Mouse (Mus musculus): ENCODE results near the gene Dlst.

Dlst gene

DNA sequence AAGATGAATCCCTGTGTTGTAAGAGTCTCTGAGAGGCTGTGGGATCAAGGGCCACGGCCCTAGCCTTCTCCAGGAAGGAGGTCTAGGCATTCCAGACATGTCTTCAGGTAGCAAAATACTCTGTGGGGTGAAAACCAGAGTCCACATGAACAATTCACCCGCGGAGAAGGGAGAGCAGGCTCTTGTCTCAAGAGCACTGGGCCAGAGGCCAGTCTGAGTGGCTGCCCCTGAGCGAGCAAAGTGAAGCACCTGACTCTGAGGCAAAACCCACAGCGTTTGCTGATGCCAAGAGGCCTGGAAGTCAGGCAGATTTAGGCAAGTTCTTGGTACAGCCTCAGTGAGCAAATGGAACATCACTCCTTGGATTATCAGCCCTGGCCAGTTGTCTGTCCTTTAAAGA lies 73.5 kb downstream of the Dlst start:
- Histone ChIP-seq H3K9me3 (ENCODE audit: low read length) (no peaks in the 10 kb centered on the region; the same call in 1 of the 2 replicates), H3K4me1 (replicated peaks; ENCODE audit: low read depth, low read length) (peaks cover 8% of the 10 kb centered on the region), H3K4me3 (replicated peaks; ENCODE audit: low read length) (no peak overlapping the region), H3K36me3 (ENCODE audit: insufficient read depth, low read length) (no peaks in the 10 kb centered on the region), H3K27me3 (ENCODE audit: insufficient read depth, low read length) (peaks cover 68% of the 10 kb centered on the region)
- TF ChIP-seq CTCF (conservative IDR thresholded peaks at IDR 0.05; ENCODE audit: low read length), result no peak
- TF ChIP-seq NANOG (IDR thresholded peaks at IDR 0.05; ENCODE audit: borderline replicate concordance, low read length), result no peak
- TF ChIP-seq POU5F1 (IDR thresholded peaks at IDR 0.05; ENCODE audit: borderline replicate concordance, low read length), result no peak
